Mouse (Mus musculus): ENCODE measurements around the gene Ppp2r5e. TPM values are rescaled to one million over a fixed set of nuclear protein-coding genes. Genes with fewer than 3 reads are reported as not detected.

The Ppp2r5e gene
- total RNA-seq, 2 experiments from 2014 or later, result 14.3 to 26.7 TPM

GRCm38 (mm10) chr12:75587501-75587900, 8.5 kb downstream of the Ppp2r5e start:
- ATAC-seq (replicated peaks; ENCODE audit: low FRiP score, low TSS enrichment, poor library complexity, severe bottlenecking), result no peak

- no peak for ATAC-seq (replicated peaks; ENCODE audit: low FRiP score, low TSS enrichment, poor library complexity, severe bottlenecking)
Observed at GRCm38 (mm10) chr12:75583776-75584175, 12.3 kb downstream of the Ppp2r5e start.

GRCm38 (mm10) chr12:75579076-75579475, 17.0 kb downstream of the Ppp2r5e start:
- ATAC-seq (replicated peaks; ENCODE audit: low FRiP score, low TSS enrichment, poor library complexity, severe bottlenecking), result no peak

GRCm38 (mm10) chr12:75577255-75577654, 18.8 kb downstream of the Ppp2r5e start:
- ATAC-seq (replicated peaks; ENCODE audit: low FRiP score, low TSS enrichment, poor library complexity, severe bottlenecking), result peak; percentile 87

GRCm38 (mm10) chr12:75572271-75572670, 23.8 kb downstream of the Ppp2r5e start:
- peak; percentile 89 for ATAC-seq (replicated peaks; ENCODE audit: low FRiP score, low TSS enrichment, poor library complexity, severe bottlenecking)

- ATAC-seq (replicated peaks; ENCODE audit: low FRiP score, low TSS enrichment, poor library complexity, severe bottlenecking), result no peak
Observed at GRCm38 (mm10) chr12:75570138-75570537, 25.9 kb downstream of the Ppp2r5e start.

- ATAC-seq (replicated peaks; ENCODE audit: low FRiP score, low TSS enrichment, poor library complexity, severe bottlenecking), result no peak
Observed at GRCm38 (mm10) chr12:75567745-75568144, 28.3 kb downstream of the Ppp2r5e start.

- no peak for ATAC-seq (replicated peaks; ENCODE audit: low FRiP score, low TSS enrichment, poor library complexity, severe bottlenecking)
Observed at GRCm38 (mm10) chr12:75565756-75566155, 30.3 kb downstream of the Ppp2r5e start.

GRCm38 (mm10) chr12:75564498-75564897, 31.5 kb downstream of the Ppp2r5e start:
- ATAC-seq (replicated peaks; ENCODE audit: low FRiP score, low TSS enrichment, poor library complexity, severe bottlenecking), result peak; percentile 74

GRCm38 (mm10) chr12:75562996-75563618, 32.9 kb downstream of the Ppp2r5e start:
- ATAC-seq (replicated peaks; ENCODE audit: low FRiP score, low TSS enrichment, poor library complexity, severe bottlenecking), result no peak

- no peak for ATAC-seq (replicated peaks; ENCODE audit: low FRiP score, low TSS enrichment, poor library complexity, severe bottlenecking)
Observed at GRCm38 (mm10) chr12:75560681-75561387, 35.2 kb downstream of the Ppp2r5e start.

GRCm38 (mm10) chr12:75559196-75559595, 36.8 kb downstream of the Ppp2r5e start:
- no peak for ATAC-seq (replicated peaks; ENCODE audit: low FRiP score, low TSS enrichment, poor library complexity, severe bottlenecking)

GRCm38 (mm10) chr12:75557813-75558212, 38.2 kb downstream of the Ppp2r5e start:
- ATAC-seq (replicated peaks; ENCODE audit: low FRiP score, low TSS enrichment, poor library complexity, severe bottlenecking), result no peak

- no peak for ATAC-seq (replicated peaks; ENCODE audit: low FRiP score, low TSS enrichment, poor library complexity, severe bottlenecking)
Observed at GRCm38 (mm10) chr12:75555032-75555431, 41.0 kb downstream of the Ppp2r5e start.

- ATAC-seq (replicated peaks; ENCODE audit: low FRiP score, low TSS enrichment, poor library complexity, severe bottlenecking), result no peak
Observed at GRCm38 (mm10) chr12:75552296-75552695, 43.7 kb downstream of the Ppp2r5e start.

- ATAC-seq (replicated peaks; ENCODE audit: low FRiP score, low TSS enrichment, poor library complexity, severe bottlenecking), result no peak
Observed at GRCm38 (mm10) chr12:75551671-75552070, 44.4 kb downstream of the Ppp2r5e start.

- ATAC-seq (replicated peaks; ENCODE audit: low FRiP score, low TSS enrichment, poor library complexity, severe bottlenecking), result no peak
Observed at GRCm38 (mm10) chr12:75548999-75549398, 47.0 kb downstream of the Ppp2r5e start.

- no peak for ATAC-seq (replicated peaks; ENCODE audit: low FRiP score, low TSS enrichment, poor library complexity, severe bottlenecking)
Observed at GRCm38 (mm10) chr12:75547174-75547573, 48.9 kb downstream of the Ppp2r5e start.

GRCm38 (mm10) chr12:75546241-75546640, 49.8 kb downstream of the Ppp2r5e start:
- ATAC-seq (replicated peaks; ENCODE audit: low FRiP score, low TSS enrichment, poor library complexity, severe bottlenecking), result no peak

- no peak for ATAC-seq (replicated peaks; ENCODE audit: low FRiP score, low TSS enrichment, poor library complexity, severe bottlenecking)
Observed at GRCm38 (mm10) chr12:75545431-75545925, 50.6 kb downstream of the Ppp2r5e start.

- no peak for ATAC-seq (replicated peaks; ENCODE audit: low FRiP score, low TSS enrichment, poor library complexity, severe bottlenecking)
Observed at GRCm38 (mm10) chr12:75544666-75545065, 51.4 kb downstream of the Ppp2r5e start.
